Mouse (Mus musculus): ENCODE data around the gene Tcf7.
"Not testable (repeated sequence)": the region's sequence is repeated elsewhere in the genome, so short reads cannot be mapped to it uniquely, and the experiment has no call there.

The Tcf7 gene

DNA sequence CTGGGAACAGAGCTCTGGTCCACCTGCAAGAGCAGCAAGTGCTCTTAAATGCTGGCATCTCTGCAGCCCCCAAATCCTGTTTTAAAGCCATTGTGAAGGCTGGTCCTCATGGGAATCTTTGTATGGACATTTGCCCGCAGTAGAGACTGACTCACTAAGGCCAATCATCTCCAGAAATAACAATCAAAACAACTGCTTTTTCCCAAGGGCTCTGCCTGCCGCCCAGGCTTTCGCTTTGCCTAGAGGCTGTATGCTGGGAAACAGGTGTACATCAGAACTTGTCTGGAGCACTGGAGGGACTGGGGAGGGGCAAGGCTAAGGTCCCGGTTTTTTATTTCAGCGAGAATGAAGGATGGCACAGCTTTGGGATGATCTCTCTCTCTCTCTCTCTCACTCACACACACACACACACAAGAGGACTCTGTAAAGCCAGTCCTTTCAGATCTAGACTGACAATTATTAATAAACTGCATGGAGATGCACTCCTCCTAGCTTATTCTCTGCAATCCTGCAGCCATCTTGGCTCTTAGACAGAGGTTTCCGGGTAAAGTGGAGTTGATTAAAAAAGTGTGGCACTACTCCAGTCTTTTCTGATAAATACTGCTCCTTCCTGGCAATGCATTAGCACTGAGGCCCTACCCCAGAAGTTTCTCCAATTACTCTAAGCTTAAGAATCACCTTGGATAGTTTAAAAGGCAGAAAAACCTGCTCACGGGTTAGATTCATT lies 53.9 kb downstream of the Tcf7 start:
- DNase-seq (ENCODE audit: low spot score in 2 of 2) = no peak

DNA sequence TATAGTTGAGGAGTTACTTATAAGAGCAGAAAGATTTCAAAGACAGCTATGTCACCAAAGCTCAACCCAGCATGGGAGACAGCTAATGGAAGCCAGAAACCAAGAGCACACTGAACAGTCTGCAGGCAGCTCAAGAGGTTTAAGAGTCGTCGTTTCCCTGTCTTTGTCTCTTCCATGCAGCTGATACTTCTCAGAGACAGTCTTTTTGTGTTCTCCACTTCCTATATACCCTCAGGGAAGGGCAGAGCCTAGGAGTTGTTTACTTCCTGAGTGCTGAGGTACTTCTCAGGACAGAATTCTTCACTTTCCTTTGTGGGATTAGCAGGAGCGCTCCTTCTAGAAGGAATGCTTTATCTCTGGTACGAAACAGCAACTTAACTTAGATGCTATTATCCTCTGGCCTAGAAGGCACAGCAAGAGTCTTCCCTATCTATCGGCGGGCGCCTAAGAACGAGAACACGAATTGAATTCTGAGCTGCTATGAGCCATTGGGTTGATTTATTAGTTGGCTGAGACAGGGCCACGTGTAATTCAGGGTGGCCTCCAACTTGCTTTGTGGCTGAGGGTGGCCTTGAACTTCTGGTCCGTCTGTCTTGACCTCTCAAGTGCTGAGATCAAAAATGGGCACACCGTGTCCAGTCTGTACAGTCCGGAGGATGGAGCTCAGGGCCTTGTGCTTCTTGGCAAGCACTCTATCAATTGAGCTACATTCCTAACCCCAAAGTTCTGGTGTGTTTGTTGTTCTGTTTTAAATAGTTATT lies 55.2 kb downstream of the Tcf7 start:
- no peak for DNase-seq (ENCODE audit: low spot score in 2 of 2)

DNA sequence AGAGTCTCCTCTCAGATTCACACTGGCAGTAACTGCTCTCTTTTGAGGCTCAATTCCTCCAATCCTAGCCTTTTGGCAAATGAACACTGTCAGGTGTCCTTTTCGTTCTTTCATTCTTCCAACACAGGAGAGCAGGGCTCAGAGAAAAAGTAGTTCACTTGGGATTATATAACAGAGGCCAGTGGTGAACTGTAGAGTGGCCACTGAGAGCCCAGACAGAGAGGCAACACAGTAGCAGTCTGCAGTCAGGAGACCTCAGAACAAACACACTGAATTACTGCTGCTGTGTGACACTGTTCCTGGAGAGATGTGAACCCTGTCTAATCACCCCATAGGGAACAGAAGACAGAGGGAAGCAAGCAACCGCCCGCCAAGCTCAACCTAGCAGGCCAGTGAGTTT lies 55.8 kb downstream of the Tcf7 start:
- no peak for DNase-seq (ENCODE audit: low spot score in 2 of 2)

DNA sequence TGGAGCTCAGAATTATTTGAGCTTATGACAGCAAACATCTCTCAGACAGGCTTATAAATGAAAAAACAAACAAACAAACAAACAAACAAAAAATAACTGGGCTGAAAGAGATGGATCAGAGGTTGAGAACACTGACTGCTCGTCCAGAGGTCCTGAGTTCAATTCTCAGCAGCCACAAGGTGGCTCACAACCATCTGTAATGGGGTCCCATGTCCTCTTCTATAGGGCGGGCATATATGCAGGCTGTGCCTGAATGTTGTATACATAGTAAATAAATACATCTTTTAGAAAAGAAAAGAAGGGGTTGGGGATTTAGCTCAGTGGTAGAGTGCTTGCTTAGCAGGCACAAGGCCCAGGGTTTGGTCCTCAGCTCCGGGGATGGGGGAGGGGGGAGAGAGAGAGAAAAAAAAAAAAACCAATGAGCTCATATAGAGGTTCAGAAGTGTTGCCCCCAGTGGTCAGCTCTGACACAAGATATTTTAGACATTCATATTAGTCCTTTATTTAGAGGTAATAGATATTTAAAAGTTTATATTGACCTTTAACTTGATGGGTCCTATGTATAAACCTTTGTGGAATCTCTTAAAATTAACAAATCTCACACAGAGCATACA lies 56.7 kb downstream of the Tcf7 start:
- DNase-seq (ENCODE audit: low spot score in 2 of 2) = no peak

DNA sequence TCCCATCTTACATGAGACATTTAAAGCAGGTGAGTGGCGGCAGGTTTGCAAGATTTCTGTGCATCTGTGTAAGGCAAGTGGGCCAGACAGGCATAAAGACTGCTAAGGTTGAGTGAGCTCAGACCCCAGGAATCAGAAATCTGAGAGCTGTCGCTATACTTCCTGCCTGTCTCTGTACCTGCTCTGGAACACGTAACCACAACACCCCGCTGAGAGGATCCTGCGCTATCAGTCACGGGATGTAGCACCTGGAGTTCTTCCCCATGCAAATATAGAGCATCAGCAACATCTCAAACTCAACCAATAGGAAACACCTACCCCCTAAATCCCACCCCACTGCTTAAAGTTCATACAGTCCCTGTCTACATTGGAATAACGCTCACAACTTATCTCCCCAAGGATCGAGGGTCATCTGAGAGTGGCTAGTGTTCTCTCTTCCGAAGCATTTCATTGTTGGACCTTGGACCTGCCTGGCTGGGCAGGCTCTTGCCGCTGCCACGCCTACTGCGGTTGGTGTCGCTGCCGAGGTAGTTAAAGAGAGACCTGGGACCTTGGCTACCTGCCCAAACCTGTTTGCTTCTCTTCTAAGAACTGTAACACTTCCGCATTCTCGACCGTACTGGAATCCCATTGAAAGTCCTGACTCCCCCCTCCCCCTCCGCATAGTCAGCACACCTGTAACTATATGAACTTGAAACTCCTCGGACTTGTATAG lies 58.7 kb downstream of the Tcf7 start:
- peak; percentile 58 to 78 for DNase-seq (ENCODE audit: low spot score in 2 of 2)

DNA sequence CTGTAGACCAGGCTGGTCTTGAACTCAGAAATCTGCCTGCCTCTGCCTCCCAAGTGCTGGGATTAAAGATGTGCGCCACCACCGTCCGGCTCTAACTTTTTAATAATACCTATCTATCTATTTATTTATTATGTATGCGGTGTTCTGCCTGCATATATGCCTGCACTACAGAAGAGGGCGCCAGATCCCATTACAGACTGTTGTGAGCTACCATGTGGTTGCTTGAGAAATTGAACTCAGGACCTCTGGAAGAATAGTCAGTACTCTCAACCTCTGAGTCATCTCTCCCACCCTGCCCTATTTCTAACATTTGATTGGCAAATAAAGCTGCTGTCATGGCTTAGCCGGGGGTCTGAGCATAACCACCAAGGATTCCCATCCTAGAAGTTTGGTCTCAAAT lies 59.9 kb downstream of the Tcf7 start:
- DNase-seq (ENCODE audit: low spot score in 2 of 2) = no peak

DNA sequence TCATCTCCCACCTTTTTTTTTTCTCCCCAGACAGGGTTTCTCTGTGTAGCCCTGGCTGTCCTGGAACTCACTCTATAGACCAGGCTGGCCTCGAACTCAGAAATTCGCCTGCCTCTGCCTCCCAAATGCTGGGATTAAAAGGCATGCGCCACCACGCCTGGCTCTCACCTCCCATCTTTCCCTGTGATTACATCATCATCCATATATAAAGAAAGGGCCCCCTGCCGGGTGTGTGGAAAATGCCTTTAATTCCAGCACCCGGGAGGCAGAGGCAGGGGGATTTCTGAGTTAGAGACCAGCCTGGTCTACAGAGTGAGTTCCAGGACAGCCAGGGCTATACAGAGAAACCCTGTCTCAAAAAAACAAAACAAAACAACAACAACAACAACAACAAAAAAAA lies 60.9 kb downstream of the Tcf7 start:
- DNase-seq (ENCODE audit: low spot score in 2 of 2) = not testable (repeated sequence)

DNA sequence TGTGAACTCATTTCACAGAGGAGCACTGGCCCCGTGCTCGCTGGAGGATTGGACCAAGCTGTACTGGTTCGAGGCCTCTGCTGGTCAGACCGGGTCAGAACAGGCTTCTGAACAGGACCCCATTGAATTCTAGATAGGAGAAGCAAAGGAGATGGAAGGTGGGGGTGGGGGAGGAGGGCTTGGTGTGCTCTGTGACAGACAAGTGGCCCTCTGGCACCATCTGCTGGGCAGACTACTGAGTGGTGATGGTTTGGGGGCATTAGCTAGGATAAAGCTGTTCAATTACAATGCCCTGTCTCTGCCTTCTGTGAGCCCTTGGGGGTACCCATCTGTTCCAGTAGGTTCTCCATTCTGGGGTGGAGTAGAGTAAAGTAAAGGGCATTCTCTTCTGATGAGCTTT lies 62.5 kb downstream of the Tcf7 start:
- peak; percentile 48 to 68 for DNase-seq (ENCODE audit: low spot score in 2 of 2)

DNA sequence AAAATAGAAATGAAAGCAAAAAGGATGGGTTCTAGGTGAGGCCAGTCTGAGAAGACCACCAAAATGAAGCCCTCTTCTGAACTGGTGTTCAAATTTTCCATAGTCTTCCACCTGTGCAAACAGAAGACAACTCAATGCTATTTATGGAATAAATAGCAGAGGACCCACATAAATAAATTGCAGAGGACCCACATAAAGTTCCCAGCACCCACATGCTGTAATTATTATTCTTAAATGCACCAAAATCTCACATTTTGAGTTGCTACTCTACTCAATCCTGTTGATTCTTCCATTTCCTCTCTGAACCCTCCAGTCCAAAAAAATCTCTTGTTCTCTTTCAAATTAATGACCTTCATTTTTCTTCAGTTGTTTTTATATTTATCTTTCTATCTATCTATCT lies 68.9 kb downstream of the Tcf7 start, which contains the start of gene Olfr1371:
TSS of gene Olfr1371 (minus strand) at position 101 of the 400 bp plus-strand sequence.
- DNase-seq (ENCODE audit: low spot score in 2 of 2) = no peak
